Mouse (Mus musculus): ENCODE data around the gene Ikzf1. TPM values are rescaled to one million over a fixed set of nuclear protein-coding genes. Genes with fewer than 3 reads are reported as not detected.
A peak's percentile ranks its signal among the peaks of the same experiment; 100 is the strongest.

Ikzf1 gene
- polyA plus RNA-seq, 1 experiment from 2014 or later, result 1.4 TPM

DNA sequence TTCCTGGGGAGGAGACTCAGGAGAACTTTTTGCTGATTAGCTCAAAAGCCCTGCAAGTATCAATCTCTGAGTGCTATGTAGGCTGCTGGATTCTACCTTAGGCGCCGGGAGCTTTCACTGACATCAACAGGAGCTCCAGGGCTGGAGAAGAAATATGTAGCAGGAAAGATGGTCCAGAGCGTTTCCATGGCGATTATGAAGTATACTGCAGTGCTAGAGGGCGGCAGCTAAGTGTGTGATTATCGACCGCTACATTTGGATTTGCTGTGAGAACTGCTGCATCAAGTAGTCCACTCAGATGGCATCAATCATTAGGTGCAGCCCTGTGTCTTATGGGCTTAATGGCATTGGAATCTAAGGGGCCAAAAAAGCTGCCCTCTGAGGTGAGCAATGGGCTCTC is 7.6 kb upstream of the Ikzf1 start:
- H3K9me3 ChIP-seq, result no peaks in the 10 kb centered on the region
- ATAC-seq (ENCODE audit: low FRiP score, low read depth), result no peak
- H3K36me3 ChIP-seq, result no peaks in the 10 kb centered on the region
- no peak overlapping the region for H3K4me2 ChIP-seq (replicated peaks)
- 87% methylated on average over 7 of the region's 7 CpGs for WGBS
- no peak overlapping the region for H3K9ac ChIP-seq (replicated peaks)
- no peak overlapping the region for H3K4me3 ChIP-seq
- no peaks in the 10 kb centered on the region for H3K4me1 ChIP-seq
- H3K27ac ChIP-seq (replicated peaks), result no peak overlapping the region
- H3K27me3 ChIP-seq, result no peaks in the 10 kb centered on the region; the same call in 1 of the 2 replicates

DNA sequence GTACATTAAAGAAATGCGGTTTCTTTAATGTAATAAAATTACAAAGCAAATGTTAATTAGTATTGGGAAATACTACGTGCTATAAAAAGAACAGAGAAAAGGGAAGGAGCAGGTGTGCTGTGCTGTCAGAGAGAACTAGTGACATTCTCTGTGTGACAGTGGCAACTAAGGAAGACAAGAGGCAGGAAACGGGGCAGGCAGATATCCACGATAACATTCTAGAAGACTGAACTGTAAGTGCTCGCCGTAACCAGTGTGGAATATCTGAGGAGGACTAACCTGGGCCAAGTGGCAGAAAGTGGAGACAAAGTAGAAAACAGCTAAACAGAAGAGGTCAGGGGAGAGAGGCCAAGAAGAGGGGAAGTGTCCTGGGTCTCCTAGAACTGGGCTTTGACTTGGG is 5.8 kb upstream of the Ikzf1 start:
- Histone ChIP-seq H3K4me3 (no peak overlapping the region), H3K4me2 (replicated peaks) (no peak overlapping the region), H3K27ac (replicated peaks) (no peak overlapping the region), H3K9me3 (no peaks in the 10 kb centered on the region), H3K4me1 (no peaks in the 10 kb centered on the region), H3K27me3 (peaks cover 14% of the 10 kb centered on the region), H3K9ac (replicated peaks) (no peak overlapping the region), H3K36me3 (no peaks in the 10 kb centered on the region)
- WGBS, result 85% methylated on average over 6 of the region's 6 CpGs
- ATAC-seq (ENCODE audit: low FRiP score, low read depth), result no peak

DNA sequence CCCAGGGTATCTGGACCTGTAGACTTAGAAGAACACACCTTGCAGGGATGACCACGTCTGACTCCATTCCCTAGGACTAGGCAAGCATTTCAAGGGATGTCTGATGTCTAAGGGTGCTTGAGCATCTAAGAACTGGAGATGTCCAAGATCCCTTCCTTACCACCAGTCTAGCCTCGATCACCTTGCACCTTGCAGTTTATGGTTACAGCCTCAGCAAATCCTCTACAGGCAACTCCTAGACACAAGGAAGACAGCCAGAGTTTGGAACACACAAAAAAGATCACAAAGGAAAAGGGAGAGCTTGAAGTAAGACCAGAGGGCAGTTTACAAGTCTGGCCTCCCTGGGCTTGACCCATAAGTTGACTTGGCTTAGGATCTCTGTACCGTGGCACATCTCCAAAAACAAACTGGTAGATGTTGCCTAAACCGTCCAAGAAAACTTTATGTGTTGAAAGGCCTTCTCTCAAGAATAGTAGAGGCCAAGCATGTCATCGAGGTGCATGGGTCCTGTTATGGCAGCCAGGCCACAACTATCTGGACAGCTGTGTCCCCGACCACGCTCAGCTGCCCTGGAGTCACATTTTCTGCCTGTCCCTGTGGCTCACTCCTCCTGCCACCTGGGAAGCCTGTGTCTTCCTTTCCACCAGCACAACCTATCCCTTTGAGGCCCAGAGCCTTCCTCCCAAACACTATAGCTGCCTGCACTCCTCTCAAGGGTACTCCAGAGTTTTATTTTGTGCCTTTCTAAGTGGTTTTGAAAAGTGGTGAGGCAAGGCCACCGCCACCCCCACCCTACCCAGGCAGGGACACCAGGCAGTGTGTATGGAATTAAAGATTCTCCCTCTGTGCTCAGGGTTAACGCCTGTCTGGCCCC is 510 bp upstream of the Ikzf1 start:
- no peak overlapping the region for H3K27ac ChIP-seq (replicated peaks)
- peak; percentile 1; the same call in 1 of the 2 replicates for ATAC-seq (ENCODE audit: low FRiP score, low read depth)
- H3K27me3 ChIP-seq, result peaks cover 52% of the 10 kb centered on the region
- no peaks in the 10 kb centered on the region for H3K36me3 ChIP-seq
- peak overlapping the region; percentile 100 for H3K4me2 ChIP-seq (replicated peaks)
- 64% methylated on average over 9 of the region's 9 CpGs for WGBS
- peak overlapping the region; percentile 68; the same call in 1 of the 2 replicates for H3K4me3 ChIP-seq
- H3K9me3 ChIP-seq, result no peaks in the 10 kb centered on the region
- no peak overlapping the region for H3K9ac ChIP-seq (replicated peaks)
- H3K4me1 ChIP-seq, result peaks cover 14% of the 10 kb centered on the region

DNA sequence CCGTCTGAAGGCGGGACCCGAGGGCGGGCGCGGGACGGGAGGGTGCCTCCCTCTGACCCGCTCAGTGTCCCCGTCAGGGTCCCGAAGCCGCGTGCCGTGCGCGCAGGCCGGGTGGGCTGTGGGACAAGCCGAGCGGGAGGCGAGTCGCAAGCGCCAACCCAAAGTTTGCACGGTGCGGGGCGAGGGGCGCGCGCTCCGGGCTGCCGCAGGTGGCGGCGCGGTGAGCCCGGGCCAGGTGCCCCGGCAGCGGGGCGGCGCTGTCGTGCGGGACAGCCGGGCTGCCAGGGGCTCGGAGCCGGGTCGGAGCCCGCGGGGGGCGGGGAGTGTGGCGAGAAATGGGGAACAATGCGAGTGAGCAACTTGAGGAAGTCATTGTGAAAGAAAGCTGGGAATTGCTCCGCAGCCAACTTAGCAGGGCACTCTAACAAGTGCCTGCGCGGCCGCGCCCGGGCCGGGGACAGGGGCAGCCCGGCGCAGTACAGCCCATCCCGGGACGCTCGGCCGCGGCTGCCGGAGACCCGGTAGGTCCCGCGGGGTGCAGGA is 1.1 kb downstream of the Ikzf1 start:
- no peaks in the 10 kb centered on the region for H3K9me3 ChIP-seq
- H3K27me3 ChIP-seq, result peaks cover 57% of the 10 kb centered on the region
- WGBS, result under 1% methylated on average over 66 of the region's 66 CpGs
- peak overlapping the region; percentile 68 for H3K4me3 ChIP-seq
- H3K4me2 ChIP-seq (replicated peaks), result peak overlapping the region; percentile 100
- H3K4me1 ChIP-seq, result peaks cover 14% of the 10 kb centered on the region
- no peak overlapping the region for H3K27ac ChIP-seq (replicated peaks)
- H3K36me3 ChIP-seq, result no peaks in the 10 kb centered on the region
- ATAC-seq (ENCODE audit: low FRiP score, low read depth), result peak; percentile 78
- H3K9ac ChIP-seq (replicated peaks), result peak overlapping the region; percentile 50

DNA sequence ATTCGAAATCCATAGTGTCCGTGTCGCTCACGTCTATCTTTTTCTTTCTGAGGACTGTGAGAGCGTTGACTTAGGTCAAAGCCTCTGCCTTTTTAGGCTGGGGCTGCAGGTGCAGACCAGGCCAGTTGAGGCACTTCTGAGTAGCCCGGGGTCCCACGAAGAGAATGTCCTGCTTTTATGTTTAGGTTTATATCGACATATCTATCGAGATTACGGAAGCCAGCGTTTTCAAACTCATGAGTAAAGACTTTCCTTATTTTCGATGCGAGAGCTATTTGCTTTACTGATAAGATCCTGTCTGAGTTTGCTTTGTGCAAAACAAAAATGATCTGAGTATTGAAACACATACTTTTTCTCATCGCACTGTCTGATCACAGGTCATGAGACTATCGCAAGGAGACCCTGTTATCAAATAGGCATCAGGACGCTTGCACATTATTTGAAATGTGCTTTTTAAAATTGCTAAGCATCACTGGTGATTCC is 1.8 kb downstream of the Ikzf1 start:
- Histone ChIP-seq H3K27me3 (peaks cover 57% of the 10 kb centered on the region), H3K4me3 (peak overlapping the region; percentile 68), H3K4me2 (replicated peaks) (peak overlapping the region; percentile 100), H3K36me3 (no peaks in the 10 kb centered on the region), H3K9ac (replicated peaks) (no peak overlapping the region), H3K27ac (replicated peaks) (no peak overlapping the region), H3K9me3 (no peaks in the 10 kb centered on the region), H3K4me1 (peaks cover 14% of the 10 kb centered on the region)
- no peak for ATAC-seq (ENCODE audit: low FRiP score, low read depth)
- WGBS, result 13% methylated on average over 16 of the region's 16 CpGs

DNA sequence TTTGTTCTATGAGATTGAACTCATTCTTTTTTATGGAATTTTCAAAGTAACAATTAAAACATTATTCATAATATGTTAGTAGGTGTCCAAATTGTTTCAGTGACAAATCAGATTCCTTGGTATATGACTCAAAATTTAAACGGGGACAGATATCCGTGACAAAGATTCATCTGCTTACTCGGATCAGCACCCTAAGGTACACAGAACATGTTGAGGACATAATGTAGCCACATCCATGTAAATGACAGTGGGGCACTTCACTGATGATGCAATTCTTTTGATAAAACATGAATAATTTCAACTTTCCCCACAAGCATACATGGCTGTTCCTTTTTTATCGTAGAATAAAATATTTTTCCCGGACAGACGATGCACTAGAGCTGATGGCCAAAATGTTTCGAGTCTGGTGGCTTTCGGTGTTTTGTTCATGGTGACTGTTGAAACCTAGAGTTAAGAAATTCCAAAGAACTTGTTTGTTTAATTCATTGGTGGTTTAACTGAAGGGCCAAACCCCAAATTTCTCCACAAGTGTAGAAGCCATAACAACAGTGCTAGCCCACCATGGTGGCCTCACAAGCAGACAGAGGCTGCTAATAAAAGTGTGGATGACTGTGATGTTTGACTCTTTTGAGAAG is 2.9 kb downstream of the Ikzf1 start:
- WGBS, result 90% methylated on average over 8 of the region's 8 CpGs
- H3K9ac ChIP-seq (replicated peaks), result no peak overlapping the region
- H3K27me3 ChIP-seq, result peaks cover 53% of the 10 kb centered on the region
- H3K27ac ChIP-seq (replicated peaks), result no peak overlapping the region
- H3K36me3 ChIP-seq, result no peaks in the 10 kb centered on the region
- no peak for ATAC-seq (ENCODE audit: low FRiP score, low read depth)
- no peak overlapping the region for H3K4me2 ChIP-seq (replicated peaks)
- H3K9me3 ChIP-seq, result no peaks in the 10 kb centered on the region
- H3K4me1 ChIP-seq, result peaks cover 14% of the 10 kb centered on the region
- no peak overlapping the region for H3K4me3 ChIP-seq

DNA sequence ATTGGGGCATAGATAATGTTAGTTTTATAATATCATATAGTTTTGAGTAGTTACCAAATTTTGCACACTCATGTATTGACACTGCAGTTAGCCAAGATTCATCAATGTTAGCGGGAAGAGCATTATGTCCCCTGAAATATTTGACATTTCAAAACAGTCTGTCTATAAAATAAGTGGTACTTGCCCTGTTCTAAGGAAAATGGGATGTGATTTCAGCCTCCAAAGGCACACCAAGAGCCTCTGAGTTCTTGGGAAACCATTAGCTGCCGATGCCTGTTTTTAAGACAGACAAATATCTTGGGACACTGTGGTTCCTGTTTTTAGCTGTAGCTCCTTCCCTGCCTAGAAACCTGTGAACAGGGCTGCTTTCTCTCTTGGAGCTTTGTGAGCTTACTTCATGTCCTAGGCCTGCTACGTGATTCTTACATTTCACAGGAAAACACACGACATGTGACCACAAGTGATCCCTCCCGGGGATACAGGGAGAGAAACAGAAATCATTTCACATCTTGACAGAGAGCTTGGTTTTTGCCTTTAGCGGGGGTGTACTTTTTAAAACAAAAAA is 4.0 kb downstream of the Ikzf1 start:
- H3K36me3 ChIP-seq, result no peaks in the 10 kb centered on the region
- no peak overlapping the region for H3K27ac ChIP-seq (replicated peaks)
- H3K9ac ChIP-seq (replicated peaks), result no peak overlapping the region
- ATAC-seq (ENCODE audit: low FRiP score, low read depth), result no peak
- H3K27me3 ChIP-seq, result peaks cover 44% of the 10 kb centered on the region
- H3K4me1 ChIP-seq, result peaks cover 14% of the 10 kb centered on the region
- no peaks in the 10 kb centered on the region for H3K9me3 ChIP-seq
- 82% methylated on average over 6 of the region's 6 CpGs for WGBS
- H3K4me3 ChIP-seq, result no peak overlapping the region
- H3K4me2 ChIP-seq (replicated peaks), result no peak overlapping the region

DNA sequence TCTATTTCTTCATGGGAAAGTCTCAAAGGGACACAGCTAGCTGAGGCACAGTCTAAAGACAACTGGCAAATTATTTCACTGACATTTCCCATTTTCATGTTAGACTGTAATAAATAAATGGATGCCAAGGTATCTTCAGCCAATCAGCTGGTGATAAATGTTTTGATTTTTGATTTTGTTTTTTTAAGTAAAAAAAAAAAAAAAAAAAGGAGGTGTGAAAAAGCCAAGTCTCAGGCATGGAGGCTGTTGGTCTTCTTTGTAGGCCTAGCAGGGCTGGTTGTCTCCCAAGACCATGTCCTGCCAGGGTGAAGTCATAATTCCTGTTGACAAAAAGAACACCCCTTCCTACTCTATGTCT is 4.9 kb downstream of the Ikzf1 start:
- Histone ChIP-seq H3K4me1 (peaks cover 14% of the 10 kb centered on the region), H3K9me3 (no peaks in the 10 kb centered on the region), H3K27me3 (peaks cover 36% of the 10 kb centered on the region), H3K9ac (replicated peaks) (no peak overlapping the region), H3K4me2 (replicated peaks) (no peak overlapping the region), H3K36me3 (no peaks in the 10 kb centered on the region), H3K4me3 (no peak overlapping the region), H3K27ac (replicated peaks) (no peak overlapping the region)
- ATAC-seq (ENCODE audit: low FRiP score, low read depth), result no peak

DNA sequence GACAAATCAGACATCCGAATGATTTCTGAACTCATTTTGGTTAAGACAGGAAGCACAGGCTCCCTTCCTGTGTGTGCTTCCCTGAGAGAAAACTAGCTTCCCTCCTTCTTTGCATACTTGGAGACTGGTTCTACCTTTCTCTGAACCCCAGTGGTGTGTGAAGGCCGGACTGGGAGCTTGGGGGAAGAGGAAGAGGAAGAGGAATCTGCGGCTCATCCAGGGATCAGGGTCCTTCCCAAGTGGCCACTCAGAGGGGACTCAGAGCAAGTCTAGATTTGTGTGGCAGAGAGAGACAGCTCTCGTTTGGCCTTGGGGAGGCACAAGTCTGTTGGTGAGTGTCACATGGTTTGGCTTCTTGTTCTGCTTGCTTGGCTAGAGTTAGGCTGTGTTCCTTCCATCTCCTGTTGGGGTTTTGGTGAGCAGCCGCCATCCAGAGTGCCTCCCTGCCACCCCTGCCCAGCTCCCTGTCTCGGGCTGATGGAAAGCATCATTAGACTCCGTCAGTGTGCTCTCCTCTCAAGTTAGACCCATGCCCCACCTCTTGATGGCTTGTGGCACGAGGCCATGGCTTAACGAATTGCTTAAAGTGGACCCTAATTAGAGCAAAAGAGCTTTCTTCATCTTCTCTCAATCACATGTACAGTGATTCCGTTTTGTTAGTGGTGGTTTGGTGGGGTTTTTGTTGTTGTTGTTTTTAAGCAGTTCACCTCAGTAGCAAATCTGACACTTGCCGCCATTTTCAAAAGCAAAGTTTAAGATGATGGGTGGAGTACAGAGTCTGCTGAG is 5.4 kb downstream of the Ikzf1 start:
- ATAC-seq (ENCODE audit: low FRiP score, low read depth), result no peak
- Histone ChIP-seq H3K27me3 (peaks cover 30% of the 10 kb centered on the region), H3K4me2 (replicated peaks) (no peak overlapping the region), H3K9ac (replicated peaks) (no peak overlapping the region), H3K36me3 (no peaks in the 10 kb centered on the region), H3K4me1 (peaks cover 10% of the 10 kb centered on the region), H3K27ac (replicated peaks) (no peak overlapping the region), H3K4me3 (no peak overlapping the region), H3K9me3 (no peaks in the 10 kb centered on the region)
- WGBS, result 83% methylated on average over 11 of the region's 11 CpGs

DNA sequence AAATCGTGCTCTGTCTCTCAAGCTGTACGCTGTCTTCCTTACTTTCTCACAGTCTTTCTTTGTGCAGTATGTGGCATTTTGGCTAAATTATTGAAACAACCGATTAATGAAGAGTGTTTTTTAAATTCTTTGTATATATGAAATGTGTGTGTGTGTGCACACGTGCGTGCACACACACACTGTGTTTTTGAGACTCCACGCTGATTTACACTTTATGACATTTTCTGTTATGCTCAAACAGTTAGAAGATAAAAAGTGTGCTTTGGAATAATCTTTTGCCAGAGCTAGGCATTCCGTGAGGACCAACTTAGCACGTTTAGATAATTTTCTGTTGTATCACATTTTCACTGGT is 6.0 kb downstream of the Ikzf1 start:
- Histone ChIP-seq H3K4me2 (replicated peaks) (no peak overlapping the region), H3K27ac (replicated peaks) (no peak overlapping the region), H3K27me3 (peaks cover 25% of the 10 kb centered on the region), H3K4me3 (no peak overlapping the region), H3K36me3 (no peaks in the 10 kb centered on the region), H3K9ac (replicated peaks) (no peak overlapping the region), H3K4me1 (peaks cover 8% of the 10 kb centered on the region), H3K9me3 (no peaks in the 10 kb centered on the region)
- WGBS, result 96% methylated on average over 8 of the region's 8 CpGs
- ATAC-seq (ENCODE audit: low FRiP score, low read depth), result no peak

DNA sequence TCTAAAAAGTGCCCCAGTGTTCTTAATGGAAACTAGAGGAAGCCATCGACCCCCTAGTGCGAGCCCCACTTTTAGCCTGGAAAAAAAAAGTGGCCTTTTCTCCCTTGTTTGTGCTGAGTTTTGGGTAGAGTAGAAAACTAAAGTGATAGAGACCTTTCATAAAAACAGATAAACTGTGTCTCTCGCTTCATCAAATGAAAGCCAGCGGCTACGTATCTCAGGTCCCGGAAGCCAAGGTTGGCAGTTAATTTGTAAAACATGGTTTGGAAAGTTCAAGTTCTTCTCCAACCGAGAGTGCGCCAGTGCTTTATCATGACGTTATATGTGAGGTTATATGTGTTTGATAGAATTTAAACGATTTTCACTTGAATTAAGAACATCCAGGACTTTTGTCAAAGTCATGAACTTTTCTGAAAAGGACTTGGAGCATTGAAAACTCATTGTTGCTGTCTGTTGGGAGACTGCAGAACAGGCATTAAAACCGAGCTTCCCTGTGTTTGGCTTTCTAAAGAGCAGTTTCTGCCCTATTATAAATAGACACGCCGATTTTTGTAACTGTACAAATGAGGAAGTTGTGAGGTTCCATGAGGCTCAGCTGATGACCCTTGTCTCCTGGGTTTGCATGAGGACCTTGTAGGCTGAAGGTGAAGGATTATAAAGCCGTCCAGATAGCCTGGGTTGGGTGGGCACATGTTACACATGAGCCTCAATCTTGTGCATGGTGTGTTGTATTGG is 6.7 kb downstream of the Ikzf1 start:
- Histone ChIP-seq H3K27ac (replicated peaks) (no peak overlapping the region), H3K9me3 (no peaks in the 10 kb centered on the region), H3K4me1 (peaks cover 2% of the 10 kb centered on the region; the same call in 1 of the 2 replicates), H3K9ac (replicated peaks) (no peak overlapping the region), H3K4me2 (replicated peaks) (no peak overlapping the region), H3K27me3 (peaks cover 18% of the 10 kb centered on the region), H3K36me3 (no peaks in the 10 kb centered on the region), H3K4me3 (no peak overlapping the region)
- no peak for ATAC-seq (ENCODE audit: low FRiP score, low read depth)
- WGBS, result 91% methylated on average over 14 of the region's 14 CpGs
